ENCODE assay signal across 23 mouse cellular contexts in genomic region chr3:50900566-50900965, GRCm38 (mm10).
"Had no signal": no experiment of that assay in that cellular context is flagged by ENCODE, and none has a peak within 500 bp of the region (broad histone marks: within the 10 kb centered on the region; RNA-seq: fewer than 3 reads in every experiment).

No protein-coding gene starts in this region.

- ATAC-seq: hindbrain, embryonic 16.5 days; hindbrain, postnatal 0 days; inflammation-experienced regulatory T-cells, adult 6 months; intestine, embryonic 15.5 days; intestine, embryonic 16.5 days; intestine, postnatal 0 days had no signal

- H3K9ac ChIP-seq: heart, embryonic 12.5 days; heart, embryonic 13.5 days; heart, embryonic 15.5 days; hindbrain, embryonic 12.5 days; hindbrain, embryonic 13.5 days; hindbrain, embryonic 14.5 days; hindbrain, embryonic 15.5 days; intestine, embryonic 15.5 days; kidney, embryonic 15.5 days had no signal

- H3K27ac ChIP-seq: heart, embryonic 10.5 days; heart, embryonic 13.5 days; heart, embryonic 15.5 days; hindbrain, embryonic 10.5 days; hindbrain, embryonic 12.5 days; hindbrain, embryonic 13.5 days; hindbrain, embryonic 14.5 days; hindbrain, embryonic 15.5 days; hindbrain, postnatal 0 days; intestine, embryonic 15.5 days; kidney, embryonic 15.5 days; kidney, postnatal 0 days; layer of hippocampus, adult 2 months had no signal

- H3K9me3 ChIP-seq: heart, embryonic 10.5 days; heart, embryonic 12.5 days; heart, embryonic 13.5 days; heart, embryonic 15.5 days; hindbrain, embryonic 12.5 days; hindbrain, embryonic 13.5 days; hindbrain, embryonic 15.5 days; intestine, embryonic 15.5 days; kidney, embryonic 15.5 days had no signal

- H3K36me3 ChIP-seq: heart, embryonic 10.5 days; heart, embryonic 12.5 days; heart, embryonic 13.5 days; heart, embryonic 15.5 days; hindbrain, embryonic 10.5 days; hindbrain, embryonic 12.5 days; hindbrain, embryonic 13.5 days; hindbrain, embryonic 15.5 days; intestine, embryonic 15.5 days; kidney, embryonic 15.5 days had no signal

- H3K4me2 ChIP-seq: heart, embryonic 11.5 days; heart, embryonic 12.5 days; heart, embryonic 13.5 days; heart, embryonic 15.5 days; hindbrain, embryonic 12.5 days; hindbrain, embryonic 13.5 days; hindbrain, embryonic 14.5 days; hindbrain, embryonic 15.5 days; intestine, embryonic 15.5 days; kidney, embryonic 15.5 days had no signal

- H3K4me3 ChIP-seq: heart, embryonic 10.5 days; heart, embryonic 12.5 days; heart, embryonic 13.5 days; heart, embryonic 15.5 days; hindbrain, embryonic 10.5 days; hindbrain, embryonic 12.5 days; hindbrain, embryonic 13.5 days; hindbrain, embryonic 15.5 days; intestine, embryonic 15.5 days; kidney, embryonic 15.5 days; layer of hippocampus, adult 2 months had no signal

- DNase-seq: heart, postnatal 36 days; kidney, postnatal 4 days; layer of hippocampus, adult 9-11 months; layer of hippocampus, postnatal 36 days had no signal

- H3K27me3 ChIP-seq: heart, embryonic 12.5 days; heart, embryonic 13.5 days; heart, embryonic 15.5 days; hindbrain, embryonic 12.5 days; hindbrain, embryonic 13.5 days; hindbrain, embryonic 15.5 days; intestine, embryonic 15.5 days; kidney, embryonic 15.5 days had no signal
